Mouse (Mus musculus) T-helper 2 cell (primary cell): Measurements from ENCODE around the gene Cntnap2.

Source experiments
- in situ Hi-C: fragments of 300-600 bp; cut with MboI, MseI; formaldehyde crosslinking; loops from one replicate; pipeline ENCODE4 v1.15.1; 2025; ENCODE audit warnings: high pct_unique_total_duplicates

Cntnap2 gene

DNA sequence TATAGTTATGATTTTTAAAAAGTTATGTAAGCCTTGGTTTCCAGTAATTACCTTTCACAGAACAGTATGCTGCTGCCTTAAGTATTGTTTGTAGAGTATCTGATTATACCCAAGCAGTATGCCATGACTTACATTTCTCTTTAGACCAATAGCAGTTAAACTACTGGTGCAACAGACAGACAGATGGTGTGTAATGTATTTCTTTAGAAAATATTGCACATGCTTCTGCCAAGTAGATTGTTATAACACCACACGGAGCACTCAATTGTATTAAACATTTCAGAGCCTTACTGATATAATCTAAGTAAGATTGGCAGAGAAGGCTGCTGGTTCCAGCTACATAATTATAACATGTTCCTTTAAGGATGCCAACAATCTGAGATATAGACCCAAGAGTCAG is 1609.9 kb downstream of the Cntnap2 start:
- in situ Hi-C loops, result no loop called here

DNA sequence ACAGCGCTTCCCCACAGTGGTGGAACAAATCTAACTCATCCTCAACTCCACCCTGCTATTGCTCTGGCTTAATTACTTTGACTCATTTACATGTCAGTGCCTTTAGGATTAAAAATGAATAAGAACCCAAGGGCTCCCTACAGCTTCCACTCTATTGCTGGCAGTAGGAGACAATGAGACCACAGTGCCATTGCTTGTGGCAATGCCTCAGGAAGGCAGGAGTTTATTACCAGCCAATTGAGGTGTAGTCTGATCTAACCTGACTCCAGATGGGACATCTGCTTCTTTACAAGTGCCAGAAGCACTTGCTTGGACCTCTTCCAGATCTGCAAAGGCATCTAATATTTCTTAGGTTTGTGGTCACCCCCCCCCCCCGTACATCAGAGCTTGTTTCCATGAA is 1615.9 kb downstream of the Cntnap2 start:
- in situ Hi-C loops, result no loop called here

DNA sequence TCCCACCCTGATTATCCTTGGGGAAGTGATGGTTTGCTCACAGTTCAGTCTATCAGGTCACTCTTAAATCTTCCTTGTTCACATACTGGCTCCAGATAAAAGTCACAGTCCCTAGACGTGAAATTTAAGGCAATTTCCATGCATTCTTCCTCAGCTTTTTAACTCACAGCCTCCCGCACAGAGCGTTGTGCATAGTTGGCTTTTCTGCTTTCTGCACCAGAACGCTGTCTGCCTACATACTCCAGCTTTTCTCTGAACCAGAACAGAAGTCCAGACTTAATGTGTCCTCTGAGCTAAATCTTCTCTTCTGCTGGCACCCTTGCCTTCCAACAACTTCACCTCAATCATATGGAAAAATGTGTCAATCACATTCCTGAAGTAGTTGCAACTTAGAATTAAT is 1616.5 kb downstream of the Cntnap2 start:
- in situ Hi-C loops, result no loop called here

DNA sequence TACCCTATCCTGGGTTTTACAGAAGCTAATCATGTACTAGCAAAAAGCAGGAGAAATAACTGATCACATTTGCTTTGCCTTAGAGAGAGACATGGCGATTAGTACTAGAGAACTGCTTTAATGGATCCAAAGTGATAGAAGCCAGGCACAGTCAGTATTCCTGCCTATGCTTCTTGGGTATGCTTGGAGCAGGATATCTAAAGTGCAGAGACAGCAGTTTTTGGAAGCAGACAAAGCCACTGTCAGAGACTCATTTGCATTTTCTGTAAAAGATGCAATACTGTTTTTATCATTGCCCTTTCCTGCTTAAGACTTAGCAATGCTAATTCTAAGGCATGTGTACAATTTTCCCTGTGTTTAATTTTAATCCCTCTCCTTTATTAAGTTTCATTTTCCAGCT is 1637.0 kb downstream of the Cntnap2 start:
- in situ Hi-C loops, result no loop called here

DNA sequence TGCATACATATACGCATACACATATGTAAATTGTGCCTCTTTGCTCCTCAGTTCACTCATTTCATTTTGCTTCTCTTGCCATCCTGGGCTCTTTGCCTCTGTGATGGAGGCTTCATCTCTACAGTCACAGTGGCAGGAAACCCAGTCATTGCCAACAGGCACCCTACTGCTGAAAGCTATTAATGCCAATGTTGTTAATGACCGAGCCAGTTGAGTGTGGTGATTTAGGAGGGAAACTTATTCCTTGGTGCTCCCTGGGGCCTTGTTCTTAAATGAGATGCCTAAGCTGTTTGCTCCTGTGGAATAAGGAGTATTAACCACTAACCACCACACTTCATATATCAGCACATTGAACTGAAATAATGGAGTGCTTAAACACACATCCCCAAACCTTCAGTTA is 1640.2 kb downstream of the Cntnap2 start:
- in situ Hi-C loops, result no loop called here

DNA sequence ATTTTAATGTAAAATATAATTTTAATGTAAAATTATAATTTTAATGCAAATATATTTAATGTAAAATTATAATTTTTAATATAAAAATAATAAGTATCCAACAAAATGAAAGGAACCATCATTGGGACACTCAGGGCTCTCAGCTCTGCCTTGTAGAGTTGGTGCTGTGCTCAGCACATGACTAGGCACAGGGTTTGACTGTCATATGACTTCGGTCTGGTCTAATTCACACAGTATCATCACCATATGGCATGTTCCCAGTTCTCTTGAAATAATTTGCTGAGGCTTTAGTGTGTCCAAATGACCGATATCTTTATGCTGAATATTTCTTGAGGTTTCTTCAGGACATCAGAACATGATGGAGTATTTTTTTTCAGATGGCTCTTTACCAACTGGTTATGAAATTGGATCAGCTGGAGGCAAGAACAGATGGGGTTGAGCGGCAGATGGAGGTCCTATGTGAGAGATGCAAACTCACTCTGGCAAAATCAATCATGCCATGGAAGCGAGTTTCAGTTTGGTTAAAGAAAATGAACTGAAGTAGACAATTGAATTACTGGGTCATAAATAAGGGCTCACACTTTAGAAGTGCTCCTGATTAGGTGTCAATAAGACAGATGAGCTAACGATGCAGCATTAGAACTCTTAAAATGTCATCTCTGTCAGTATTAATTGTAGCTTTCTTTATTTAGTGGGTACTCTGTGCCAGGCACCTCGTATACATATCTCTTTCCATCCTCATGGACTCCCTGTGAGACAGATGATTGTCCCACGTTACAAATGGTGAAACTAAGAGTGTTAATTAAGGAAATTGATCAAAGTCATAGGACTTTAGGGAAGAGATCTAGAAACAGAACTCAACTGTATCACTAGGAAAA is 1645.4 kb downstream of the Cntnap2 start:
- in situ Hi-C loops, result no loop called here

DNA sequence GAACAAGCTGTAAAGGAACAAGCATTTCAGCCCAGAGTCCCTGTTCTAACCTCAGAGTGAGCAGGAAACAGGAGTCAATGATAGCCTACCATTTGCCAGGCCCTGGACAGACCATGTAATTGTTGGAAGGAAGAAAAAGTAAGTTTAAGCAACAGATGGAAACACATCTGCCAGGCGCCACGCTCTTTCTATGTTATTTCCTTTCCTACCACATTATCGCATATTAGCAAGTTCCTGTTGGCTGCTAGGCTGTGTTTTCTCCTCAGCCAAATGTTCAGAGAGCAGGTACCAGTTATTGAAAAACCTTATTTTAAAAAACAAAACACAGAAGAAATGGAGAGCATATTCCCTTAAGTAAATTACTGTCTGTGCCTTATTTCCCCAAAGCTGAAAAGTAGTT is 1646.8 kb downstream of the Cntnap2 start:
- in situ Hi-C loops, result no loop called here

DNA sequence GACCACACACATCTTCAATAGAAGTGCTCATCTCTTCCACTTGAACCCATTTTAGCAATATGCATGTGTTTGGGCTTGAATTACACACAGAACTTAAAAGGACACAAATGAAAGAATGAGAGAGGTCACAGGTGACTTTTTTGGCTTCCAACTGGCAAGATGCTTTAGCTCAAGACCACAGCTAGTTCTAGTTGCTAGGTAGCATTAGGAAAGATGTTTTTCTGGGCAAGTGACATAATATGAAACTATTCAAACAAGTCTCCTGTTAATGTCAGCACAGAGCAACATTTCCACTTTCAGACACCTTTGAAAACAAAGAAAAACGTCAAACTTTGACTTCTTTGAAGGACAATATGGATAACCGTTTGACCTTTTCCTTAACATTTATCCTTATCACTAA is 1657.4 kb downstream of the Cntnap2 start:
- in situ Hi-C loops, result no loop called here

DNA sequence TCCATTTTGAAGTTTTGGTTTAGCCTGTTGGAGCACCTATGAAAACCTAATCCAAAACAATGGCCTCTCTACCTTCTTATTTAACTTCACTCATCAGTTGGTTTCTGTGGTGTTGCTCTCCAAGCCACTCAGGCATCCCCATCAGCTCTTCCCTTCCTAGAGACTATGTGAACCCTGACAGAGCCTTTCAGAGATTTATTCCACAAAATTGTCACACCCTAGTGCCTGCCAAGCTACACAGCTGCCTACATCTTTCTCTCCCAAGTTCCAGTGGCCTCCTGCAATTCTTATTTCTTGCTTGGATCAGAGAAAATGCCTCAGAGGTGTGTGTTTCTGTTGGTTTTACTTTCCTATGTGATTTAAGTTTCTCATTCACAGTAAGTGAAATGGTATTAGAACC is 1674.6 kb downstream of the Cntnap2 start:
- in situ Hi-C loops, result no loop called here

DNA sequence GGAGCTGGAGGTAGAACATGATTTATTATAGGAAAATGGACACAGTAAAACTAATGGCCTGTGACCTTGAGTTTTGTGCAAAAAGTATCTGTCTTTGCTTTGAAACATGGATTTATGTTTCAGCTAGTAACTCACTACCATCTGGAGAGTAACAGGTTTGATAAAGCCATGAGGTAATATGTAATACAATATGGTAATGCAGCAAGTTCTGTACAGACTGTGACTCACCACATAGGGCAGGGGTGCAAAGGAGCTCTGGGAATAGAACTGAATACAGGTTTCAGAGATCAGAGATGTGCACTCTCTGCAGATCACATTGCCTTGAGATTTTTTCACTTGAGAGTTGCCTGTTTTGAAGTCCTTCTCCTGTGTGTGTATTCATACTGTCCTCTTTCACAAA is 1689.3 kb downstream of the Cntnap2 start:
- in situ Hi-C loops, result no loop called here

DNA sequence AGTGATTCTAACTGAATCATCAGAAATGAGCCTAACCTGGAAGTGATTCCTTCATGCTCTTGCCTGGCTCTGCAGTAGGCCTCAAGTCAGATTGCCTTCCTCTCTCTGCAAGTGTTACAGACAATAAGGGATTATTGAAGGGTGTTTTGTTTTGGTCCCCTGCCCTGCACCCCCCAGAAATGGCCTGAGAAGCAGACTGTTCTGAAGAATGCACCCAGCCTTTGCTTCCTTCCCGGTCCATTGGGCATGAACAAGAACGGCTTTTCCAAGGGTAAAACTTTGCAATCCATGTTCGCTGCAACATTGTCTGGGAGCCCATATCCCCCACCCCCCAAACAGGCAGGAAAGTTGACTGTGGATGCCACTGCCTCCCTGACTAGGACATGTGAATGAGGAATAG is 1704.3 kb downstream of the Cntnap2 start:
- in situ Hi-C loops, result loop anchor here (25.0 kb wide), 1 partner anchor 1751 kb away; no protein-coding TSS in a partner anchor

DNA sequence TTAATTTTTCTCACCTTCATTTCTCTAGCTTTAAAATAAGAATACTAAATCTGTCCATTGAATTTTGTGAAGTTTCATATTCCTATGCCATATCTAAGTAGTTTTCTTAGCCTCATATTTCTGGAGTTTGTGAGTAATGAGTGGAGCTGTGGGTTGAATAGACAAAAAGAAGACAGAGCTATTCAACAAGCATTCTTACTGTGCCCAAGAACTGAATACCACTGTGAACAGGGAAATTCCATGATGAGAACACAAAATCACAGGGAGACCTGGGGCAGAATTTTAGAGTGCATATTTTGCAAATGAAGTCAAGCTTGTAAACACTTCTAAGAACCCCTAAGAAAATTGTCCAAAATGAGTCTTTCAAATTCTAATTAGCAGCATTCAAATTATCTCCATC is 1715.4 kb downstream of the Cntnap2 start:
- in situ Hi-C loops, result loop anchor here (25.0 kb wide), 1 partner anchor 1762 kb away; no protein-coding TSS in a partner anchor

DNA sequence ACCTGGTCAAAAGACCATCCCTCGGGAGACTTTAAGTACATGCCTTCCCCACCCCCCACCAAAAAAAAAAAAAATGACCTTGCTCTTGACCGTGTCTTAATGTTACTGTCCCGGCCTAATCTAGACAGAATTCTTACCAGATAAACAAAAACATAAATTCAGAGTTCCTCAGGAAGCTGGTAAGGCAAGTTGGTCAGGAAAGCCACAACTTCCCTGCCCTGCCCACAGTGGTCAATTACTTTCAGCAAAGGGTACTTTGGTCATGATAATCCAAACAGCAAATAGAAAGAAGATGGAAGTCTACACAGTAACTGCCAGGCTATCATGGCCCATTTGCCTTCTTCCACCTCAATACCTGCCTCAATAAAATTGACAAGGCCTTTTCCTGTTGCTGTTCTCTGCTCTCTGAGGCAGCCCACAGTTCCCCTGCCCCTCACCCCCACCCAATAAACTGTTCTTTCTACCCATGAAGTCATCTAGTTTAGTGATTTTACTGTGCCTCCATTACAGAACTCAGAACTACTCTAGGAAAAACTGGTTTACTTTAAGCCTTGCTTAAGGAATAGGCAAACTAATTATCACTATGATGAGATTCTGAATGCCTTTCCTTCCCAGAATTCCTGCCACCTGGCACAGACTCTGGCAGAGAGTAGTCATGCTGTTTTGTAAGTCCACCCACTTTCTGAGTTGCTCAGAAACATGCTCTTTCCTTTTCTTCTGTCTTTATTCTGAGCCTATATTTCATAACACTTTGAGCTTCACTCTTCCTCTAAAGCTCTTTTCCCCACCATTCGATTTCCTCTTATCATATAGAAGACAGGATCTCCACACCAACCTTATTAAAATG is 1743.3 kb downstream of the Cntnap2 start:
- in situ Hi-C loops, result no loop called here

DNA sequence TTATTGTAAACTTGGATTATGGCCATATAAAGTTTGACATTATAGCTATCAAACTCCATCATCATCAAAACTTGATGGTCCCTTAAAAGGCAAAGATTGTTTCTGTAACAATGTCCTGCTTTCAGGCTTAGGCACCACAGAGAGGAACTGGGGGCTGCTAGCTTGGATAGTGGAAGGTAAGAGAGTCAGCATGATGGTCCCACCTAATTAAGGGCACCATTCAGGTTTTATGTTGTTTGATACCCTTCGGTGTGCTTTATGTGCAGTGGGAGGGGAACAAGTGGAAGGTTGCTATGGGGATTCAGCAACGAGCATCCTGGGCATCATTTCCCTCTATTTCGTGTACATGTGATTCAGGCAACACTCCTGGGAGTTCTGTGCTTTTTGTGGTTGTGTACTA is 1797.5 kb downstream of the Cntnap2 start:
- in situ Hi-C loops, result no loop called here

DNA sequence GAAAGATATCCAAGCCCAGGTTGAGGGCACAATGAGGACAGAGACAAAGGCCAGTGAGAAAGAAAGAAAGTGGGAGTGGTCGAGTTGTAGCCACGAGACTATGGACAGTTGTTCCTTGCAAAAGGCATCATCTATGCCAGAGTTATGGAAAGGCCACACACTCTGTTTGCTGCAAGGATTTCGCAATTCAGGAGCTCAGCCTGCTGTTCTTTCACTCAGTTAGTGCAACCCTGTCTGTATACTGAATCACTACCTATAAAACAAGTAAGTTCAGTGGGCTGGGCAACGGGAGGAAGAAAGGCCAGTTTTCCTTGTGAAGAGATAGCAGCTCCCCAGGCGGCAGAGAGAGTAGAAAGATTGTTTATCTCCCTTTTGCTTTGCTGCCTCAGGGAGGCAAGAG is 1801.9 kb downstream of the Cntnap2 start:
- in situ Hi-C loops, result no loop called here

DNA sequence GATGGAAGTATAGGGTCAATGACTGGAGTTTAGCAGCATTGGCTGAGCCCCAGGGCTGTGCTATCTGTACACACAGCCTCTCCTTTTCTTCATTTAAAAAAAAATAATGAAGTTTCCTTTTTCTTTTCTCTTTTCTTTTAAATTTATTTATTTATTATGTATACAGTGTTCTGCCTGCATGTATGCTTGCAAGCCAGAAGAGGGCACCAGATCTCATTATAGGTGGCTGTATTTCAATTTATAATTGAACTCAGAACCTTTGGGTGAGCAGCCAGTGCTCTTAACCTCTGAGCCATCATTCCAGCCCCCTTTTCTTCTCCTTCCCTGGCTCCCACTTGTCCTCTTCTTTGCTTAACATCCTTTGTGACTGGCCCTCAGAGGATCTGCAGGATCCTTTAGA is 1807.2 kb downstream of the Cntnap2 start:
- in situ Hi-C loops, result no loop called here

DNA sequence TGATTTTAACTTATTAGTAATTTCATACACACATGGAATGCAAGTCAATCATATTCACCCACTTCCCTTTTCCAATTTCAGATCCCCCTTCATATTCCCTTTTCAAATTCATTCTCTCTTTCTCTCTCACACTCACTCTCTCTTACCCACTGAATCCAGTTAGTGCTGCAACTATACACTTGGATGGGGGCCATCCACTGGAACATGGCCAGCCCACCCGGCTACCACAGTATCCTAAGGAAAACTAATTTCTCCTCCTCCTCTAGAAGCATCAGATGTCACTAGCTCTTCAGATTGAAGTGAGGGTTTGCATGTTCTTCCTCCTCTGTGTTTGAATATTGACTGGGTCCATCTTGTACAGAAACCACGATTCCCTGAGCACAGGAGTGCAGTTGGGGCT is 1827.1 kb downstream of the Cntnap2 start:
- in situ Hi-C loops, result no loop called here

DNA sequence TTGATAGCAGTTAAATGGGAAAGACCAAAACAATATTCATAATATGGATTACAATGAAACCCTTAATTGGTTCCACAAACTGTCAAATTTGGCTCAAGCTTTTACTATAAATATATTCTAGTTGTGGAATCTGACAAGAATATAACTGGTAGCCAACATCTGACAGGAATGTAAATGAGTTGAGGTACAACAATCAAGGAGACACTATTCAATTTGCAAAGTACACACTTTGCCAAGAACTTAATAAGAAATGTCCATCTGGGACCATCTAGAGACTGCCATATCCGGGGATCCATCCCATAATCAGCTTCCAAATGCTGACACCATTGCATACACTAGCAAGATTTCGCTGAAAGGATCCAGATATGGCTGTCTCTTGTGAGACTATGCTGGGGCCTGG is 1850.0 kb downstream of the Cntnap2 start:
- in situ Hi-C loops, result no loop called here

DNA sequence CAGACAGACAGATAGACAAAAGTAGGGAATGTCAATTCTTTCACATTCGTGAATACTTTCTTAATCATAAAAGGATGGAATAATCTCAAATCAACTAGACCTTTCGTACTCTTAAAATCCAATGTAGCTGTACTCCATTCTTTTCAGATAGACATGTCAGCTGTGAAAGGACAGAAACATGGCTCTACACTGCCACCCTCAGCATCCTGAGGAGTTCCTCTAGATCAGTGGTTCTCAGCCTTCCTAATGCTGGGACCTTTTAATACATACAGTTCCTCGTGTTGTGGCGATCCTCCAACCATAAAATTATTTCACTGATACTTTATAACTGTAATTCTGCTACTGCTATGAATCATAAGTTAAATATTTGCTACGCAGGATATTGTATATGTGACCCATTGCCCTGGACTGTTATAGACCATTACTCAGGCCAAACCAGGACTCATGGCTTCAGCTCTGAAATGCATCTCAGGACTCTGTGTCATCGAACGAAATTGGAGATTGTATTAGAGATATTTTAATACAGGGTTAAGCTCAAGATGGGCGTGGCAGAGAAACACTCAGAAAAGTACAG is 1859.6 kb downstream of the Cntnap2 start:
- in situ Hi-C loops, result no loop called here

DNA sequence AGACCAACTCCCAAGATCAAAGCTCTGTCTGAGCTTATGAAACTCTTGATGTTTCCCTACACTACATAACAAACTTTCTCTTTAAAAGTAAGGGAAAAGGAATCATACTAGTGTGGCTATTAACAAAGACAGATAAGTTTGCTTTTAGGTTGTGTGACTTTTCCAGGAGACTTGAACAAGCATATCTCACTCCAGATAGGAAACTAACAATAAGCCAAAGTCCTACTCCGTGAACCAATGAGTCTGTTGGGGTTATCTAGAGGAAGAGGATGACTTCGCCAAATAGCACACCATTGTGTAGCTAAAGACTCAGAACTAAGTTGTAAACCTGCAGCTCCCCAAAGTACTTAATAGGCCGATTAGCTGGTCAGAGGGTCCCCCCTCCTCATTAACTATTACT is 1860.8 kb downstream of the Cntnap2 start:
- in situ Hi-C loops, result no loop called here

DNA sequence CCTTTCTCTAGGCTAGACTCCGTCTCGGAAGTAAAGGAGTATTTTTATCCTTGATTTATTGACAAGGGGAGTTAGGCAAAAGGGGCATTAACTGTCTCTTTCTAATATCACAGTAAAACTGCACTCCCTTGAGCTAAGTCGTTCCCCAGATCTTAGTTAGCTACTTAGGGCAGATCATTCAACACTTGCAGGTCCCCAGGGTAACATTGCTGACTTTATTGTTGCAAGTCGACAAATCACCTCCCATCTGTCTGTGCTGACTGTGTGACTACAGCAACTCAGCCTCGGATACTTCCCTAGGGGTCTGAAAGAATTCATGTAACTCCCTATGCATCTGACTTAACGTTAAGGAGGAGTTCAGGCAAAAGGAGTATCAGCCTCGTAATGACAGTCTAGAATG is 1865.6 kb downstream of the Cntnap2 start:
- in situ Hi-C loops, result no loop called here

DNA sequence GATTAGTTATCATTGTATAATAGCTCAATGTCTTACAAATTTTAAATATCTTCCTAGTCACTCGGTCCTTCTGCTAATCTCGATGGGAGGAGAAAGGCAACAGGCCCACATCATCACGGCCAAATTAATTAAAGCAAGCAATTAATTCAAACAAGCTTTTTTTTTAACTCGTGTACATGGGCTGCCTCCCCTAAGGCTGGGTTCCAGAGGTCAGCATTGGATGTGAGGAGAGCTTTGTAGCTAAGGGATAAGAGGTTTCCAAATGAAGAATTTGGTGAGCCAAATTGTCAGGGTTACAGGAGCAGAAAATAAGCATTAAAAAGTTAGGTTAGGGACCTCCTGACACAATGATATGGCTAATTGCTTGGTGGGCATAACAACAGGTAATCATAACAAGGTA is 1886.5 kb downstream of the Cntnap2 start:
- in situ Hi-C loops, result no loop called here
